8 mouse cellular contexts compared by ENCODE assay signal in genomic region chrX:57674955-57675354, GRCm38 (mm10).
A peak's percentile ranks its signal among the peaks of the same experiment; 100 is the strongest.
DNase-seq lines count a peak whose midpoint lies in the region; ATAC-seq and TF ChIP-seq lines count a peak whose summit lies in the region.

No protein-coding gene starts in this region.

- no peak overlapping the region for H3K27ac ChIP-seq in kidney, embryonic 16.5 days (ENCODE audit: low read length)
- no peak overlapping the region for H3K27ac ChIP-seq in stomach, postnatal 0 days (replicated peaks)

- ATAC-seq in frontal cortex, adult (ENCODE audit: low TSS enrichment), result peak; percentile 72; the same call in 1 of the 2 replicates
- peak; percentile 62; the same call in 1 of the 2 replicates for ATAC-seq in common myeloid progenitor, adult 5-6 weeks (replicated peaks; ENCODE audit: low read depth, poor library complexity, severe bottlenecking)
- peak; percentile 27; the same call in 1 of the 2 replicates for ATAC-seq in kidney, embryonic 16.5 days (ENCODE audit: low FRiP score, low TSS enrichment)
- no peak for ATAC-seq in stomach, postnatal 0 days (ENCODE audit: low FRiP score, low TSS enrichment)

- peak; percentile 71 for TF ChIP-seq CTCF in stomach, postnatal 0 days (IDR thresholded peaks at IDR 0.05; ENCODE audit: low read depth)

- H3K9ac ChIP-seq in kidney, embryonic 16.5 days (replicated peaks; ENCODE audit: low read length), result no peak overlapping the region
- no peak overlapping the region for H3K9ac ChIP-seq in stomach, postnatal 0 days (ENCODE audit: low read length)

- no peaks in the 10 kb centered on the region for H3K9me3 ChIP-seq in kidney, embryonic 16.5 days (ENCODE audit: low read length)
- H3K9me3 ChIP-seq in stomach, postnatal 0 days (ENCODE audit: control insufficient read depth, low read length), result no peaks in the 10 kb centered on the region

- 24% methylated on average over 6 of the region's 6 CpGs for WGBS in kidney, embryonic 16.5 days
- WGBS in stomach, postnatal 0 days, result 11% methylated on average over 6 of the region's 6 CpGs

- no peak overlapping the region for H3K4me3 ChIP-seq in kidney, embryonic 16.5 days (ENCODE audit: low read length)
- no peak overlapping the region for H3K4me3 ChIP-seq in stomach, postnatal 0 days (ENCODE audit: low read depth, low read length)

- no peak overlapping the region for H3K4me2 ChIP-seq in kidney, embryonic 16.5 days (replicated peaks; ENCODE audit: low read depth, low read length)
- no peak overlapping the region for H3K4me2 ChIP-seq in stomach, postnatal 0 days (replicated peaks; ENCODE audit: low read depth)

- no peaks in the 10 kb centered on the region for H3K4me1 ChIP-seq in kidney, embryonic 16.5 days (ENCODE audit: insufficient read depth, low read length)
- no peaks in the 10 kb centered on the region for H3K4me1 ChIP-seq in stomach, postnatal 0 days (replicated peaks; ENCODE audit: control insufficient read depth, insufficient read depth)

- no peak for TF ChIP-seq EP300 in stomach, postnatal 0 days (optimal IDR thresholded peaks at IDR 0.05)

- no peak for DNase-seq in frontal cortex, postnatal 14 days (ENCODE audit: low spot score in 2 of 2)
- peak; percentile 28 for DNase-seq in right cerebral cortex, postnatal 4 days
- no peak for DNase-seq in right cerebral cortex, postnatal 36 days (ENCODE audit: low spot score in 2 of 2)
- peak; percentile 25 for DNase-seq in stomach, postnatal 0 days (ENCODE audit: low spot score)
- no peak for DNase-seq in thymus, adult 18-20 months

- H3K36me3 ChIP-seq in kidney, embryonic 16.5 days (ENCODE audit: insufficient read depth, low read length), result no peaks in the 10 kb centered on the region
- H3K36me3 ChIP-seq in stomach, postnatal 0 days (ENCODE audit: control insufficient read depth, insufficient read depth, low read length), result no peaks in the 10 kb centered on the region

- peaks cover 3% of the 10 kb centered on the region; the same call in 1 of the 2 replicates for H3K27me3 ChIP-seq in kidney, embryonic 16.5 days (ENCODE audit: insufficient read depth, low read length)
- no peaks in the 10 kb centered on the region for H3K27me3 ChIP-seq in stomach, postnatal 0 days (ENCODE audit: control insufficient read depth, insufficient read depth, low read length)

Comparison
In these comparisons a context has a peak if more than half of its experiments do, and no peak if none do; other contexts are left out.
1. DNase-seq: peak in right cerebral cortex, postnatal 4 days (single experiment) and stomach, postnatal 0 days (single experiment); none in frontal cortex, postnatal 14 days (0 of 2), right cerebral cortex, postnatal 36 days (0 of 2) and thymus, adult 18-20 months (0 of 2).